ENCODE assay signal across 13 mouse cellular contexts in genomic region chr15:57633067-57633466, GRCm38 (mm10).
DNase-seq lines count a peak whose midpoint lies in the region; ATAC-seq lines count a peak whose summit lies in the region.
"Had no signal": no experiment of that assay in that cellular context is flagged by ENCODE, and none has a peak within 500 bp of the region (broad histone marks: within the 10 kb centered on the region; RNA-seq: fewer than 3 reads in every experiment).

No protein-coding gene starts in this region.

- no peak overlapping the region for H3K4me3 ChIP-seq in forebrain, embryonic 13.5 days
- no peak overlapping the region for H3K4me3 ChIP-seq in forebrain, embryonic 12.5 days (replicated peaks)
- no peak overlapping the region for H3K4me3 ChIP-seq in midbrain, embryonic 14.5 days (replicated peaks; ENCODE audit: low read depth, low read length)
- no peak overlapping the region for H3K4me3 ChIP-seq in midbrain, embryonic 13.5 days (replicated peaks)
- H3K4me3 ChIP-seq: embryonic facial prominence, embryonic 13.5 days; heart, embryonic 13.5 days; limb, embryonic 15.5 days; midbrain, embryonic 12.5 days had no signal

- WGBS in forebrain, embryonic 13.5 days: 77% methylated on average over 3 of the region's 3 CpGs
- 85% methylated on average over 3 of the region's 3 CpGs for WGBS in forebrain, embryonic 12.5 days
- WGBS in midbrain, embryonic 14.5 days: 83% methylated on average over 3 of the region's 3 CpGs
- WGBS in midbrain, embryonic 13.5 days: 81% methylated on average over 3 of the region's 3 CpGs

- peak; percentile 62 for ATAC-seq in forebrain, embryonic 13.5 days
- ATAC-seq in forebrain, embryonic 12.5 days (ENCODE audit: low FRiP score): no peak
- no peak for ATAC-seq in midbrain, embryonic 14.5 days (ENCODE audit: low FRiP score, low TSS enrichment)
- ATAC-seq in midbrain, embryonic 13.5 days: no peak
- no peak for ATAC-seq in monocyte, adult 5-6 weeks (replicated peaks; ENCODE audit: insufficient number of reproducible peaks, low FRiP score, low TSS enrichment, poor library complexity, severe bottlenecking)

- H3K36me3 ChIP-seq in forebrain, embryonic 13.5 days (ENCODE audit: poor library complexity, severe bottlenecking): no peaks in the 10 kb centered on the region
- no peaks in the 10 kb centered on the region for H3K36me3 ChIP-seq in forebrain, embryonic 12.5 days (replicated peaks)
- H3K36me3 ChIP-seq in midbrain, embryonic 14.5 days (ENCODE audit: control insufficient read depth, insufficient read depth, low read length): no peaks in the 10 kb centered on the region
- no peaks in the 10 kb centered on the region for H3K36me3 ChIP-seq in midbrain, embryonic 13.5 days
- H3K36me3 ChIP-seq: embryonic facial prominence, embryonic 13.5 days; heart, embryonic 13.5 days; limb, embryonic 15.5 days; midbrain, embryonic 12.5 days had no signal

- no peak overlapping the region for H3K4me2 ChIP-seq in forebrain, embryonic 13.5 days
- H3K4me2 ChIP-seq in forebrain, embryonic 12.5 days: no peak overlapping the region
- no peak overlapping the region for H3K4me2 ChIP-seq in midbrain, embryonic 14.5 days (ENCODE audit: low read length)
- H3K4me2 ChIP-seq in midbrain, embryonic 13.5 days (replicated peaks): no peak overlapping the region
- H3K4me2 ChIP-seq: embryonic facial prominence, embryonic 13.5 days; heart, embryonic 13.5 days; limb, embryonic 15.5 days; midbrain, embryonic 12.5 days had no signal

- no peak overlapping the region for H3K9ac ChIP-seq in forebrain, embryonic 13.5 days
- H3K9ac ChIP-seq in forebrain, embryonic 12.5 days: no peak overlapping the region
- H3K9ac ChIP-seq in midbrain, embryonic 14.5 days (replicated peaks; ENCODE audit: low read length): no peak overlapping the region
- no peak overlapping the region for H3K9ac ChIP-seq in midbrain, embryonic 13.5 days (replicated peaks)
- H3K9ac ChIP-seq: embryonic facial prominence, embryonic 13.5 days; heart, embryonic 13.5 days; limb, embryonic 15.5 days; midbrain, embryonic 12.5 days had no signal

- no peaks in the 10 kb centered on the region for H3K27me3 ChIP-seq in forebrain, embryonic 13.5 days
- no peaks in the 10 kb centered on the region for H3K27me3 ChIP-seq in forebrain, embryonic 12.5 days
- no peaks in the 10 kb centered on the region for H3K27me3 ChIP-seq in midbrain, embryonic 14.5 days (ENCODE audit: control insufficient read depth, insufficient read depth, low read length)
- no peaks in the 10 kb centered on the region for H3K27me3 ChIP-seq in midbrain, embryonic 13.5 days
- H3K27me3 ChIP-seq: embryonic facial prominence, embryonic 13.5 days; heart, embryonic 13.5 days; limb, embryonic 15.5 days; midbrain, embryonic 12.5 days had no signal

- peak; percentile 31 for DNase-seq in midbrain, embryonic 14.5 days
- DNase-seq in layer of hippocampus, postnatal 36 days: peak; percentile 41 to 54
- DNase-seq in right cerebral cortex, postnatal 36 days (ENCODE audit: low spot score in 2 of 2): peak; percentile 36 to 49
- DNase-seq in urinary bladder, postnatal 25 days (ENCODE audit: low spot score): no peak
- DNase-seq: kidney, adult 18-20 months had no signal

- no peaks in the 10 kb centered on the region for H3K4me1 ChIP-seq in forebrain, embryonic 13.5 days
- no peaks in the 10 kb centered on the region for H3K4me1 ChIP-seq in forebrain, embryonic 12.5 days
- H3K4me1 ChIP-seq in midbrain, embryonic 14.5 days (ENCODE audit: control insufficient read depth, insufficient read depth, low read length): no peaks in the 10 kb centered on the region
- H3K4me1 ChIP-seq in midbrain, embryonic 13.5 days (replicated peaks): no peaks in the 10 kb centered on the region
- H3K4me1 ChIP-seq: embryonic facial prominence, embryonic 13.5 days; heart, embryonic 13.5 days; limb, embryonic 15.5 days; midbrain, embryonic 12.5 days had no signal

- no peaks in the 10 kb centered on the region for H3K9me3 ChIP-seq in forebrain, embryonic 13.5 days (replicated peaks)
- H3K9me3 ChIP-seq in forebrain, embryonic 12.5 days: no peaks in the 10 kb centered on the region
- no peaks in the 10 kb centered on the region for H3K9me3 ChIP-seq in midbrain, embryonic 14.5 days (ENCODE audit: control insufficient read depth, low read length)
- no peaks in the 10 kb centered on the region for H3K9me3 ChIP-seq in midbrain, embryonic 13.5 days
- H3K9me3 ChIP-seq: embryonic facial prominence, embryonic 13.5 days; heart, embryonic 13.5 days; limb, embryonic 15.5 days; midbrain, embryonic 12.5 days had no signal

- no peak overlapping the region for H3K27ac ChIP-seq in forebrain, embryonic 13.5 days
- no peak overlapping the region for H3K27ac ChIP-seq in forebrain, embryonic 12.5 days
- H3K27ac ChIP-seq in midbrain, embryonic 14.5 days (replicated peaks; ENCODE audit: low read depth, low read length): no peak overlapping the region
- H3K27ac ChIP-seq in midbrain, embryonic 13.5 days: no peak overlapping the region
- H3K27ac ChIP-seq: embryonic facial prominence, embryonic 13.5 days; heart, embryonic 13.5 days; limb, embryonic 15.5 days; midbrain, embryonic 12.5 days had no signal
